Mouse (Mus musculus): ENCODE data around the gene Pctp.

DNA sequence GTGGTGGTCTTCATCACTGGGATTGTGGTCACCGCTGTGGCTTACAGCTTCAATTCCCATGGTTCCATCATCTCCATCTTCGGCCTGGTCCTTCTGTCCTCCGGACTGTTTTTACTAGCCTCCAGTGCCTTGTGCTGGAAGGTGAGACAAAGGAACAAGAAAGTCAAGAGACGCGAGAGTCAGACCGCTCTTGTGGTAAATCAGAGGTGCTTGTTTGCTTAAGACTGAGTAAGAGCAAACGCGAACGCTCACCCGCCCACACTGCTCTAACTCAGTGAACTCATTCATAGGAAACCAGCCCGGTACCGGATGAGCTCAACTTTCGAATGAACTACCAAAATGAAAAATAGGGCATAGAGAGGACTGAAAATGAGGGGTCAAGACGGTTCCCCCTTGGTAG, 32.8 kb upstream of the Pctp start:
- no peak for TF ChIP-seq CTCF (conservative IDR thresholded peaks at IDR 0.05; ENCODE audit: insufficient read depth, insufficient read length, low read depth, low read length)
- no peak for TF ChIP-seq POLR2A (IDR thresholded peaks at IDR 0.05; ENCODE audit: low read depth, low read length)
